Mouse (Mus musculus): ENCODE measurements at regions not wholly inside any gene's neighbourhood (a gene's known extent, or its start where the extent isn't known, plus 50 kb on each side); places are given as distances from the start of the nearest gene placed in this dataset.

DNA sequence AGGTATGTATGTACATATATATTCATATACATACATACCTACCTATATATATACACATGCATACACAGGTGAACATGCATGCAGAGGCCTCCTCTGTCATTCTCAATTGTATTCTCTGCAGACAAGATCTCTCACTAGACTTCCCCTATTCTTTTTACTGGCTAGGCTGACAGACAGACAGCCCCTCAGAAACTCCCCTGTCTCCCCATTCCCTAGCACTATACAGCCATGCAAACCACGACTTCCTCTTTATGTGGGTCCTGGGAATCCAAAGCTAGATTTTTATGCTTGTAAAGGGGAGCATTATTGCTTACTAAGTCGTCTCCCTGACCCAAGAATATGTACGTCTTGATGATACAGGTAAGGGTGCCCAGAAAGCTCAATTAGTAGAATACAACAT lies 86.9 kb downstream of the Fam124b start:
- Histone ChIP-seq H3K9ac (replicated peaks; ENCODE audit: low read depth, low read length) (no peak overlapping the region), H3K4me2 (ENCODE audit: low read depth, low read length) (no peak overlapping the region), H3K9me3 (replicated peaks; ENCODE audit: control insufficient read depth, low read length) (no peaks in the 10 kb centered on the region), H3K4me3 (ENCODE audit: low read depth, low read length) (no peak overlapping the region), H3K36me3 (replicated peaks; ENCODE audit: control insufficient read depth, insufficient read depth, low read length) (no peaks in the 10 kb centered on the region), H3K27ac (ENCODE audit: low read depth) (no peak overlapping the region), H3K27me3 (ENCODE audit: control insufficient read depth, insufficient read depth, low read length) (no peaks in the 10 kb centered on the region), H3K4me1 (ENCODE audit: control insufficient read depth, insufficient read depth) (no peaks in the 10 kb centered on the region)
- ATAC-seq (ENCODE audit: insufficient read depth, low read depth) (no peak), DNase-seq (ENCODE audit: low spot score) (no peak)
- TF ChIP-seq CTCF (IDR thresholded peaks at IDR 0.05; ENCODE audit: low read depth) (no peak), EP300 (IDR thresholded peaks at IDR 0.05; ENCODE audit: low read depth) (no peak)
- WGBS: 57% methylated on average over 3 of the region's 3 CpGs

DNA sequence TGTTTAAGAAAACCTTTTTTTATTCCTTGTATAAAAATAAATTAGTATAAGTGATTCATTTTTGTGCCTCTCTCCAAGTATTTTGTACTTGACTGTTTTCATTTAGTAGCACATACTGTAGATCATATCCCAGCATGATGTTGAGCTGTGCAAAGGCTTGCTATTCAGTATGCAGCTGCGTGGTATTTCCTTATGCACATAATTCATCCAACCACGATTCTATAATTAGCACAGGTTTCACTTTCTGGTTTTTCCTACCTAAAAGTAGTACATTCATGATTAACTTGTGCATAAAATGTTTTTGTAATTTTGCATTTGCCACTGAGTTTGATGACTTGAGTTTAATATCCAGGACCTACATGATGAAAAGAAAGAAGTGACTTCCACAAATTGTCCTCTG lies 94.3 kb downstream of the Fam124b start:
- Histone ChIP-seq H3K36me3 (replicated peaks; ENCODE audit: control insufficient read depth, insufficient read depth, low read length) (no peaks in the 10 kb centered on the region), H3K4me1 (ENCODE audit: control insufficient read depth, insufficient read depth) (no peaks in the 10 kb centered on the region), H3K27ac (ENCODE audit: low read depth) (no peak overlapping the region), H3K9me3 (replicated peaks; ENCODE audit: control insufficient read depth, low read length) (no peaks in the 10 kb centered on the region), H3K4me2 (ENCODE audit: low read depth, low read length) (no peak overlapping the region), H3K9ac (replicated peaks; ENCODE audit: low read depth, low read length) (no peak overlapping the region), H3K27me3 (ENCODE audit: control insufficient read depth, insufficient read depth, low read length) (no peaks in the 10 kb centered on the region), H3K4me3 (ENCODE audit: low read depth, low read length) (no peak overlapping the region)
- TF ChIP-seq EP300 (IDR thresholded peaks at IDR 0.05; ENCODE audit: low read depth): no peak
- no peak for TF ChIP-seq CTCF (IDR thresholded peaks at IDR 0.05; ENCODE audit: low read depth)
- DNase-seq (ENCODE audit: low spot score) (no peak), ATAC-seq (ENCODE audit: insufficient read depth, low read depth) (no peak)
- 67% methylated on average over 2 of the region's 2 CpGs for WGBS

DNA sequence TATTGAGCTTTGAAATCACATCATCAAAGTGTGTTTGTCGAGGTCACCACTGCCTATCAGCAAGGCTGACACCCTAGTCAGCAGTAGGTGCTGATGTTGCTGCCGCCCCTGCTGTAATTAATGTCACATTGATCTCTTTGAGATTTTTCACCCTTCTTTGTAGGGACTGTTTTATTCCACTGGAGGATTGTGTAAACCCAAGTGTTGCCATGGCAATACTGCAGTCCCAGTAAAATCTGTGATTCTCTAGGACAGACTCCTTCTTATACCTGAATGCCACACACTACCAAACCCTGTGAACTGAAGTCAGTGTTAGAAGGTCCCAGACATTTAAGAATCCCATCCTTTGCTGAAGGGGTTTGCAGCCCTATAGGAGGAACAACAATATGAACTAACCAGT lies 102.4 kb downstream of the Fam124b start:
- no peaks in the 10 kb centered on the region for H3K27me3 ChIP-seq (ENCODE audit: control insufficient read depth, insufficient read depth, low read length)

DNA sequence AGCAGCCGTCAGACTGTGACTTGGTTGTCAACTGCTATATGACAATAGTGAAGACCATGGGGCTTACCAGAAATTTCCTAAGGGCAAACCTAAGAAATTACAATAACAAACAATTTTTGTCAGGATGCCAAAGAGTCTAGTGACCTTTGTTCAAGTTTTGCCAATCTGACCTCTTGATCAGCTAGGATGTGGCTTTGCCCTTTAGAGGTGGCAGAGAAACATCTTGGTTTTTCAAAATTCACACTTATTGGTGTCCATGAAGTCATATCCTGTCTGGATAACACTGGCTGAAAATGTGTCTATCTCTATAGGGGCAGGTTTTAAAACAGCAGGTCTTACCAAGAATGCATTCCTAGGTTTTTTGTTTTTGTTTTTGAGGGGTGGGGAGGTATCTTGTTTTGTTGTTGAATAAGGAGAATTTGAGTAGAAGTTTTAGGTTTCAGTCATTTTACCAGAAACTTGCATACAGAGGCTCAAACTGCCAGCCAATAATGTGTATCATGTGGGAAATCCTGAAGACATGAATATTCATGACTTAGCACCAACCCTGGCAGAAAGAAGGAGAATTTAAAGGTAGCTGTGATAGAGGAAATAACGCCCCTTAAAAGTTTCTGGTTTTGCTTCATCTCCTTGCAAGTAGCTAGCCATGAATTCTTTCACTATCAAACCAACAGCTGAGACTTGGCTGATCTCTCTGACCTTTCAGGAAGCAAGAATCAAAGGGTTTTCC lies 110.4 kb downstream of the Fam124b start:
- WGBS: 49% methylated on average over 2 of the region's 2 CpGs

More for the DNA sequence above, 102.4 kb downstream of the Fam124b start:
- DNase-seq (ENCODE audit: low spot score) (no peak), ATAC-seq (ENCODE audit: insufficient read depth, low read depth) (no peak)
- no peaks in the 10 kb centered on the region for H3K9me3 ChIP-seq (replicated peaks; ENCODE audit: control insufficient read depth, low read length)
- H3K9ac ChIP-seq (replicated peaks; ENCODE audit: low read depth, low read length): no peak overlapping the region
- H3K4me3 ChIP-seq (ENCODE audit: low read depth, low read length): no peak overlapping the region
- no peaks in the 10 kb centered on the region for H3K4me1 ChIP-seq (ENCODE audit: control insufficient read depth, insufficient read depth)
- 64% methylated on average over 2 of the region's 2 CpGs for WGBS
- no peak overlapping the region for H3K4me2 ChIP-seq (ENCODE audit: low read depth, low read length)
- no peak overlapping the region for H3K27ac ChIP-seq (ENCODE audit: low read depth)
- TF ChIP-seq CTCF (IDR thresholded peaks at IDR 0.05; ENCODE audit: low read depth) (no peak), EP300 (IDR thresholded peaks at IDR 0.05; ENCODE audit: low read depth) (no peak)
- no peaks in the 10 kb centered on the region for H3K36me3 ChIP-seq (replicated peaks; ENCODE audit: control insufficient read depth, insufficient read depth, low read length)

DNA sequence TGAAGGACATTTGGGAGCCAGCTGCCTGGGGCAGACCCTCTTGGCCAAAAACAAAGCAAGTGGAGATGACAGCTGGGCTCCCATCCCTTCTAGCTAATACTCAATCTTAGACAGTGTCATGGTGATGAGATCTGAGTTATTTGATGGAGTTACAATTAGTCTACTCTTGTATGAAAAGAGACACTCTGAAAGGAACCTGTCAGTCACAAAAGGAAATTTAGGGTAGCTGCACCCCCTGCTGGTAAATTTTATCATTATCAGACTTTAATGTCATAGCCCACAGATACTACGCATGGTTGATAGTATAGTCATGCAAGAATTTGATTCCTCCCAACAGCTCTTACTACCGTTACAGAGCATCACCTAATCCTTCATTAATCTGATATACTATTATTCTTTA lies 112.0 kb downstream of the Fam124b start:
- Histone ChIP-seq H3K4me1 (ENCODE audit: control insufficient read depth, insufficient read depth) (no peaks in the 10 kb centered on the region), H3K9me3 (replicated peaks; ENCODE audit: control insufficient read depth, low read length) (no peaks in the 10 kb centered on the region), H3K27me3 (ENCODE audit: control insufficient read depth, insufficient read depth, low read length) (no peaks in the 10 kb centered on the region), H3K4me3 (ENCODE audit: low read depth, low read length) (no peak overlapping the region), H3K4me2 (ENCODE audit: low read depth, low read length) (no peak overlapping the region), H3K9ac (replicated peaks; ENCODE audit: low read depth, low read length) (no peak overlapping the region), H3K27ac (ENCODE audit: low read depth) (no peak overlapping the region), H3K36me3 (replicated peaks; ENCODE audit: control insufficient read depth, insufficient read depth, low read length) (no peaks in the 10 kb centered on the region)
- TF ChIP-seq EP300 (IDR thresholded peaks at IDR 0.05; ENCODE audit: low read depth) (no peak), CTCF (IDR thresholded peaks at IDR 0.05; ENCODE audit: low read depth) (peak; percentile 44)
- 53% methylated on average over 2 of the region's 2 CpGs for WGBS
- DNase-seq (ENCODE audit: low spot score): peak; percentile 31
- ATAC-seq (ENCODE audit: insufficient read depth, low read depth): no peak

More for the DNA sequence above, 110.4 kb downstream of the Fam124b start:
- ATAC-seq (ENCODE audit: insufficient read depth, low read depth) (no peak), DNase-seq (ENCODE audit: low spot score) (no peak)
- H3K4me2 ChIP-seq (ENCODE audit: low read depth, low read length): no peak overlapping the region
- H3K9me3 ChIP-seq (replicated peaks; ENCODE audit: control insufficient read depth, low read length): no peaks in the 10 kb centered on the region
- no peak overlapping the region for H3K9ac ChIP-seq (replicated peaks; ENCODE audit: low read depth, low read length)
- no peaks in the 10 kb centered on the region for H3K4me1 ChIP-seq (ENCODE audit: control insufficient read depth, insufficient read depth)
- no peaks in the 10 kb centered on the region for H3K36me3 ChIP-seq (replicated peaks; ENCODE audit: control insufficient read depth, insufficient read depth, low read length)
- H3K27me3 ChIP-seq (ENCODE audit: control insufficient read depth, insufficient read depth, low read length): no peaks in the 10 kb centered on the region
- no peak overlapping the region for H3K27ac ChIP-seq (ENCODE audit: low read depth)
- no peak overlapping the region for H3K4me3 ChIP-seq (ENCODE audit: low read depth, low read length)
- TF ChIP-seq CTCF (IDR thresholded peaks at IDR 0.05; ENCODE audit: low read depth) (no peak), EP300 (IDR thresholded peaks at IDR 0.05; ENCODE audit: low read depth) (no peak)

DNA sequence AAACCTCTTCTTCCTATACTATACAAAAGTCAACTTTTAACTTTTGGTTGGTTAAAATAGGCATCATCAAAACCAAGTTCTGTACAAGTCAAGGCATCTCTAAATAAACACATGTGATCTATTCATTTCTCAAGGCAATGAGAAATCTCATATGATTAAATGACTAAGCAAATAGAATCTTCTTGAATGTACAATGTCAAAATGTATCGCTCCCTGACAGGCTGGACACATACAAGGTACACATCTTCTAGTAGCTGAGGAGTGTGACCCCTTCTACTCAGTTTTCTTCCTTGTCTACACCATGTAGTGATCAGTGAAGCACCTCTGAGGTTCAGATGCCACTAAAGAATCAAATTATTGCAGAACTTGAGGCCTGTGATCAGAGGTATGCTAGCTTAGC lies 120.0 kb downstream of the Fam124b start:
- no peak overlapping the region for H3K4me3 ChIP-seq (ENCODE audit: low read depth, low read length)
- TF ChIP-seq CTCF (IDR thresholded peaks at IDR 0.05; ENCODE audit: low read depth): no peak
- TF ChIP-seq EP300 (IDR thresholded peaks at IDR 0.05; ENCODE audit: low read depth): no peak
- DNase-seq (ENCODE audit: low spot score) (no peak), ATAC-seq (ENCODE audit: insufficient read depth, low read depth) (no peak)
- no peak overlapping the region for H3K27ac ChIP-seq (ENCODE audit: low read depth)
- no peaks in the 10 kb centered on the region for H3K36me3 ChIP-seq (replicated peaks; ENCODE audit: control insufficient read depth, insufficient read depth, low read length)
- H3K27me3 ChIP-seq (ENCODE audit: control insufficient read depth, insufficient read depth, low read length): no peaks in the 10 kb centered on the region
- no peaks in the 10 kb centered on the region for H3K9me3 ChIP-seq (replicated peaks; ENCODE audit: control insufficient read depth, low read length)
- no peak overlapping the region for H3K4me2 ChIP-seq (ENCODE audit: low read depth, low read length)
- 92% methylated on average over 1 of the region's 1 CpGs for WGBS
- no peak overlapping the region for H3K9ac ChIP-seq (replicated peaks; ENCODE audit: low read depth, low read length)
- H3K4me1 ChIP-seq (ENCODE audit: control insufficient read depth, insufficient read depth): no peaks in the 10 kb centered on the region

Data from heart, postnatal 0 days (tissue).